Mouse (Mus musculus): ENCODE results near the gene Mindy4b-ps. TPM values are rescaled to one million over a fixed set of nuclear protein-coding genes. Genes with fewer than 3 reads are reported as not detected.

The Mindy4b-ps gene
- polyA plus RNA-seq, 1 experiment from 2014 or later = not detected

GRCm38 (mm10) chr3:58747924-58748323, 74.2 kb downstream of the Mindy4b-ps start:
- TF ChIP-seq EP300 (IDR thresholded peaks at IDR 0.05; ENCODE audit: low read depth) (no peak), CTCF (IDR thresholded peaks at IDR 0.05; ENCODE audit: low read depth) (no peak)
- DNase-seq = no peak
- Histone ChIP-seq H3K4me3 (ENCODE audit: low read depth, low read length) (no peak overlapping the region), H3K36me3 (replicated peaks; ENCODE audit: insufficient read depth, low read length) (no peaks in the 10 kb centered on the region), H3K9me3 (ENCODE audit: low read length) (no peaks in the 10 kb centered on the region), H3K4me1 (ENCODE audit: insufficient read depth) (no peaks in the 10 kb centered on the region), H3K4me2 (ENCODE audit: low read depth, low read length) (no peak overlapping the region), H3K9ac (replicated peaks) (no peak overlapping the region), H3K27me3 (ENCODE audit: insufficient read depth, low read length) (no peaks in the 10 kb centered on the region), H3K27ac (ENCODE audit: low read depth) (no peak overlapping the region)
- 44% methylated on average over 1 of the region's 1 CpGs for WGBS (ENCODE audit: insufficient replicate concordance)
- no peak for ATAC-seq

GRCm38 (mm10) chr3:58739536-58739935, 82.6 kb downstream of the Mindy4b-ps start:
- no peak for ATAC-seq
- TF ChIP-seq EP300 (IDR thresholded peaks at IDR 0.05; ENCODE audit: low read depth) (no peak), CTCF (IDR thresholded peaks at IDR 0.05; ENCODE audit: low read depth) (no peak)
- Histone ChIP-seq H3K9ac (replicated peaks) (no peak overlapping the region), H3K4me2 (ENCODE audit: low read depth, low read length) (no peak overlapping the region), H3K27ac (ENCODE audit: low read depth) (no peak overlapping the region), H3K36me3 (replicated peaks; ENCODE audit: insufficient read depth, low read length) (no peaks in the 10 kb centered on the region), H3K27me3 (ENCODE audit: insufficient read depth, low read length) (no peaks in the 10 kb centered on the region), H3K4me1 (ENCODE audit: insufficient read depth) (no peaks in the 10 kb centered on the region), H3K9me3 (ENCODE audit: low read length) (no peaks in the 10 kb centered on the region), H3K4me3 (ENCODE audit: low read depth, low read length) (no peak overlapping the region)
- DNase-seq = no peak
- WGBS (ENCODE audit: insufficient replicate concordance) = 48% methylated on average over 2 of the region's 2 CpGs

Other genes starting within 250 kb of the Mindy4b-ps start
- 13.5 TPM in 2 replicates for gene Selenot, start 245.7 kb downstream of the Mindy4b-ps start, polyA plus RNA-seq (2015; fragmentation: Nextera tagmentation; extraction: Ambion mirVana)
- not detected in 2 replicates for gene Erich6, start 185.1 kb downstream of the Mindy4b-ps start, polyA plus RNA-seq (2015; fragmentation: Nextera tagmentation; extraction: Ambion mirVana)
- gene Siah2, start 129.9 kb downstream of the Mindy4b-ps start, polyA plus RNA-seq (2015; fragmentation: Nextera tagmentation; extraction: Ambion mirVana) = 7.1 and 8.6 TPM in 2 replicates
- gene Clrn1, start 63.0 kb upstream of the Mindy4b-ps start, polyA plus RNA-seq (2015; fragmentation: Nextera tagmentation; extraction: Ambion mirVana) = not detected in 2 replicates
- 0.52 and 0.67 TPM in 2 replicates for gene Med12l, start 183.5 kb upstream of the Mindy4b-ps start, polyA plus RNA-seq (2015; fragmentation: Nextera tagmentation; extraction: Ambion mirVana)

Measured in liver, postnatal 0 days (tissue).